Mouse (Mus musculus) neutrophil, adult 83 days (primary cell): ENCODE measurements around the gene Gm21060. TPM values are rescaled to one million over a fixed set of nuclear protein-coding genes. Genes with fewer than 3 reads are reported as not detected.

Experiments used
- total RNA-seq, 2 experiments: library from RNA; stranded (reverse); gene quantifications; one replicate each; pipeline ENCODE4 v1.2.4; 2023

The Gm21060 gene
- not detected for total RNA-seq

DNA sequence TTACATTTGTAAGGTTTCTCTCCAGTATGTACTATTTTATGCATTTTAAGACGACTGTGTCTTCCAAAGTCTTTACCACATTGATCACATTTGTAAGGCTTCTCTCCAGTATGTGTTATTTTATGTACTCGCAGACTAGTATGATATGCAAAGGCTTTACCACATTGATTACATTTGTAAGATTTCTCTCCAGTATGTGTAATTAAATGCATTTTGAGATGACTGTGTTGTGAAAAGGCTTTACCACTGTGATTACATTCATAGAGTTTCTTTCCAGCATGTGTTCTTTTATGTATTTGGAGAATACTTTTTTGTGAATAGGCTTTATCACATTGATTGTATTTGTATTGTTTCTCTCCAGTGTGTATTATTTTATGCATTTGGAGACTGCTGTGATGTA lies at the start of gene Gm21060:
Gene Gm21060, minus strand, starts transcription at position 101 of the 400 bp plus-strand sequence.

Other genes starting within 250 kb of the Gm21060 start
- 10 to 100 TPM in 1 of 2 experiments, 1 to 10 TPM in 1; 8.9 to 13.1 TPM for gene Zfp950, start 156.2 kb downstream of the Gm21060 start, total RNA-seq
- gene Gm7102, start 120.8 kb downstream of the Gm21060 start, total RNA-seq: not detected
- gene Gm6020, start 113.2 kb downstream of the Gm21060 start, total RNA-seq: not detected
- 100 to 1,000 TPM; 924 to 969 TPM for gene Csf2ra, start 68.6 kb downstream of the Gm21060 start, total RNA-seq